Mouse (Mus musculus): ENCODE results near the gene Nucb1.

DNA sequence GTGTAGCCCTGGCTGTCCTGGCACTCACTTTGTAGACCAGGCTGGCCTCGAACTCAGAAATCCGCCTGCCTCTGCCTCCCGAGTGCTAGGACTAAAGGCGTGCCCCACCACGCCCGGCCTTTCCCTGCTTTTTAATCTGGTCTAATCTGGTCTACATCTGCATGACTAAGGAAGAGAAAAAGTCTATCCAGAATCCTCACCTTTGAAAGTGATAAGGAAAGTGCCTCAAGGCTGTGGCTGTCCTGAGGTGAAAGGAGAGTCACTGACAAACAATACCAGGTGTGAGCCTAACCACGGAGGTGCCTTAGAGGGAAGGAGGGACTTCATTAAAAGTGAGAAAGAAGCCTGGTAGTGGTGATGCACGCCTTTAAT, 41.3 kb upstream of the Nucb1 start:
- TF ChIP-seq CTCF (IDR thresholded peaks at IDR 0.05; ENCODE audit: low read depth) (no peak), EP300 (optimal IDR thresholded peaks at IDR 0.05) (no peak)

Data from stomach, postnatal 0 days (tissue).